ENCODE assay signal across 9 mouse cellular contexts in the genomic region with DNA sequence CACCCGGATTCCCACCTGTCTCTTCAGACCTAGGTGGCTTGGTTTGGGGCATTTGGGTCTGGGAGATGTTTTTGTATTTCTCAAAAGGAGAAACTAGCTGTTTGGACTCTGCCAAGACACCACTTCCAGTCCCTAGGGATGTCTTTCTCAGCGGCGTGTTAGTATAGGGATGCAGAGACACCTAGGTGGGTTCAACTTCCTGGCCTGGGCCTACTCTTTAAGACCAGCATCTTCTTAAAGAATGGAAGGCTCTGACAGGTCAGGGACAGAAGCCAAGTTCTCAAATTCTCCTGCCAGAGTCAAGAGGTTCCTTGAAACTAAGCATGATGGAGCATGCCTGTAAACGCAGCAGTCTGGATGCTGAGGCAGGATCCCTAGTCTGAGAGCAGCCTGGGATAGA. TPM values are rescaled to one million over a fixed set of nuclear protein-coding genes. Genes with fewer than 3 reads are reported as not detected.
DNase-seq lines count a peak whose midpoint lies in the region; ATAC-seq and TF ChIP-seq lines count a peak whose summit lies in the region.
"Had no signal": no experiment of that assay in that cellular context is flagged by ENCODE, and none has a peak within 500 bp of the region (broad histone marks: within the 10 kb centered on the region; RNA-seq: fewer than 3 reads in every experiment).

No protein-coding gene starts in this region.

- no peak overlapping the region; the same call in 1 of the 2 replicates for H3K27ac ChIP-seq in heart, adult 2 months
- H3K27ac ChIP-seq in forebrain, embryonic 16.5 days (ENCODE audit: low read length) = peak overlapping the region; percentile 95
- no peak overlapping the region for H3K27ac ChIP-seq in liver, embryonic 14.5 days

- H3K79me2 ChIP-seq in heart, adult 2 months (replicated peaks; ENCODE audit: control insufficient read depth, insufficient read depth, low read length) = no peaks in the 10 kb centered on the region; the same call in 1 of the 2 replicates

- H3K9me3 ChIP-seq in E14TG2a.4 (ENCODE audit: low read length) = no peaks in the 10 kb centered on the region
- H3K9me3 ChIP-seq in forebrain, embryonic 16.5 days (ENCODE audit: control insufficient read depth, low read length) = no peaks in the 10 kb centered on the region
- no peaks in the 10 kb centered on the region for H3K9me3 ChIP-seq in liver, embryonic 14.5 days (ENCODE audit: control insufficient read depth, low read length)

- H3K4me1 ChIP-seq in heart, adult 2 months (ENCODE audit: control insufficient read depth, insufficient read depth, low read length) = peaks cover 3% of the 10 kb centered on the region; the same call in 1 of the 2 replicates
- peaks cover 30% of the 10 kb centered on the region for H3K4me1 ChIP-seq in E14TG2a.4 (replicated peaks; ENCODE audit: low read depth, low read length)
- H3K4me1 ChIP-seq in forebrain, embryonic 16.5 days (replicated peaks; ENCODE audit: control insufficient read depth, insufficient read depth, low read length) = peaks cover 42% of the 10 kb centered on the region
- H3K4me1 ChIP-seq in liver, embryonic 14.5 days (replicated peaks; ENCODE audit: control insufficient read depth in 2 of 2, insufficient read depth in 2 of 2, low read length in 1 of 2) = peaks cover 3 to 7% of the 10 kb centered on the region in 2 experiments; a peak in 3 of 4 replicates

- DNase-seq in heart, adult 2 months = no peak
- no peak for DNase-seq in heart, postnatal 14 days
- DNase-seq in liver, embryonic 14.5 days (ENCODE audit: low read depth in 3 of 3, low spot score in 3 of 3) = no peak
- no peak for DNase-seq in layer of hippocampus, adult 8-10 months (ENCODE audit: low spot score in 2 of 2)
- DNase-seq in embryo, embryonic 9.5 days (ENCODE audit: extremely low spot score) = no peak
- DNase-seq in adrenal gland, postnatal 14 days = no peak
- DNase-seq: layer of hippocampus, adult 9-11 months had no signal

- no peaks in the 10 kb centered on the region for H3K27me3 ChIP-seq in heart, adult 2 months (ENCODE audit: control insufficient read depth, insufficient read depth, low read length)
- H3K27me3 ChIP-seq in E14TG2a.4 (ENCODE audit: insufficient read depth, low read length) = peaks cover 28% of the 10 kb centered on the region
- H3K27me3 ChIP-seq in forebrain, embryonic 16.5 days (replicated peaks; ENCODE audit: control insufficient read depth, insufficient read depth, low read length) = no peaks in the 10 kb centered on the region
- no peaks in the 10 kb centered on the region for H3K27me3 ChIP-seq in liver, embryonic 14.5 days (ENCODE audit: control insufficient read depth, insufficient read depth, low read length)

- TF ChIP-seq EP300 in heart, adult 2 months (IDR thresholded peaks at IDR 0.05; ENCODE audit: insufficient read depth, low read depth, low read length) = no peak
- TF ChIP-seq EP300 in liver, embryonic 14.5 days (IDR thresholded peaks at IDR 0.05; ENCODE audit: low read depth) = no peak

- no peak for ATAC-seq in forebrain, embryonic 16.5 days
- no peak for ATAC-seq in liver, embryonic 14.5 days (ENCODE audit: insufficient read depth)

- no peak for TF ChIP-seq POLR2A in heart, adult 2 months (IDR thresholded peaks at IDR 0.05; ENCODE audit: insufficient read depth, low read depth, low read length)

- intact Hi-C loops in heart, adult 2 months (cut with DNase I) = no loop called here
- intact Hi-C loops in heart, postnatal 14 days (cut with DNase I) = no loop called here

- peak overlapping the region; percentile 93 for H3K4me2 ChIP-seq in forebrain, embryonic 16.5 days (ENCODE audit: low read length)
- peak overlapping the region; percentile 90 for H3K4me2 ChIP-seq in liver, embryonic 14.5 days (ENCODE audit: low read depth)

- H3K4me3 ChIP-seq in heart, adult 2 months = peak overlapping the region; percentile 96
- H3K4me3 ChIP-seq in E14TG2a.4 (replicated peaks; ENCODE audit: low read length) = peak overlapping the region; percentile 96
- H3K4me3 ChIP-seq in forebrain, embryonic 16.5 days (replicated peaks; ENCODE audit: low read length) = peak overlapping the region; percentile 100
- peak overlapping the region; percentile 66 to 75; a peak in 3 of 4 replicates for H3K4me3 ChIP-seq in liver, embryonic 14.5 days (ENCODE audit: insufficient read depth in 1 of 2, low read depth in 2 of 2, low read length in 2 of 2)

- TF ChIP-seq CTCF in heart, adult 2 months (IDR thresholded peaks at IDR 0.05) = no peak
- no peak for TF ChIP-seq CTCF in E14TG2a.4 (conservative IDR thresholded peaks at IDR 0.05; ENCODE audit: low read length)
- no peak for TF ChIP-seq CTCF in liver, embryonic 14.5 days (IDR thresholded peaks at IDR 0.05; ENCODE audit: low read depth)

- WGBS in heart, adult 2 months = 34% methylated on average over 4 of the region's 4 CpGs
- WGBS in forebrain, embryonic 16.5 days = 59% methylated on average over 4 of the region's 4 CpGs
- 80% methylated on average over 4 of the region's 4 CpGs for WGBS in liver, embryonic 14.5 days (ENCODE audit: insufficient replicate concordance)

- no peak overlapping the region for H3K9ac ChIP-seq in heart, adult 2 months (ENCODE audit: low read depth, low read length)
- H3K9ac ChIP-seq in forebrain, embryonic 16.5 days (replicated peaks; ENCODE audit: low read depth, low read length) = peak overlapping the region; percentile 99
- H3K9ac ChIP-seq in liver, embryonic 14.5 days (replicated peaks) = no peak overlapping the region

- H3K36me3 ChIP-seq in heart, adult 2 months (ENCODE audit: control insufficient read depth, insufficient read depth, low read length) = no peaks in the 10 kb centered on the region; the same call in 1 of the 2 replicates
- peaks cover 23% of the 10 kb centered on the region for H3K36me3 ChIP-seq in E14TG2a.4 (ENCODE audit: insufficient read depth, low read length)
- no peaks in the 10 kb centered on the region for H3K36me3 ChIP-seq in forebrain, embryonic 16.5 days (ENCODE audit: control insufficient read depth, insufficient read depth)
- no peaks in the 10 kb centered on the region; the same call in 1 of the 2 replicates for H3K36me3 ChIP-seq in liver, embryonic 14.5 days (replicated peaks; ENCODE audit: control insufficient read depth, insufficient read depth, low read depth)

RNA-seq across cellular contexts. Expression of a gene that starts 1.9 kb away (rescaled TPM):
- 10 to 100 TPM; 20.1 to 21.0 TPM for total RNA-seq in heart, adult 2 months (2021)
- polyA plus RNA-seq in heart, adult 2 months (2012; rRNA removed) = 30.5 and 32.5 TPM in 2 replicates
- total RNA-seq in heart, postnatal 14 days (2021) = 10 to 100 TPM; 25.7 to 28.0 TPM
- 323 and 336 TPM in 2 replicates for polyA plus RNA-seq in forebrain, embryonic 16.5 days (2015; fragmentation: Nextera tagmentation; extraction: Ambion mirVana)
- polyA plus RNA-seq in liver, embryonic 14.5 days (2012; rRNA removed) = 8.1 and 9.2 TPM in 2 replicates
- 7.2 and 8.5 TPM in 2 replicates for polyA plus RNA-seq in liver, embryonic 14.5 days (2014; fragmentation: Nextera tagmentation; extraction: Ambion mirVana)
- 100 to 1,000 TPM; 251 to 262 (median 254) TPM for total RNA-seq in layer of hippocampus, adult 8-10 months (2022)
- total RNA-seq in adrenal gland, postnatal 14 days (2021) = 41.9 and 57.3 TPM in 2 replicates

RNA-seq across cellular contexts. Expression of a gene that starts 16.0 kb away (rescaled TPM):
- under 1 TPM; 0.73 to 0.82 TPM for total RNA-seq in heart, adult 2 months (2021)
- 0.82 and 1.4 TPM in 2 replicates for polyA plus RNA-seq in heart, adult 2 months (2012; rRNA removed)
- total RNA-seq in heart, postnatal 14 days (2021) = 1 to 10 TPM in 1 of 2 experiments, under 1 TPM in 1; 0.72 to 3.3 TPM
- 0.24 and 0.27 TPM in 2 replicates for polyA plus RNA-seq in forebrain, embryonic 16.5 days (2015; fragmentation: Nextera tagmentation; extraction: Ambion mirVana)
- 11.9 and 12.4 TPM in 2 replicates for polyA plus RNA-seq in liver, embryonic 14.5 days (2012; rRNA removed)
- 8.6 and 9.4 TPM in 2 replicates for polyA plus RNA-seq in liver, embryonic 14.5 days (2014; fragmentation: Nextera tagmentation; extraction: Ambion mirVana)
- under 1 TPM in 2 of 4 experiments, not detected in 2; 0.16 to 0.34 TPM for total RNA-seq in layer of hippocampus, adult 8-10 months (2022)
- 1.1 and 3.9 TPM in 2 replicates for total RNA-seq in adrenal gland, postnatal 14 days (2021)

RNA-seq across cellular contexts. Expression of a gene that starts 19.0 kb away (rescaled TPM):
- total RNA-seq in heart, adult 2 months (2021) = under 1 TPM; 0.97 to 0.98 TPM
- polyA plus RNA-seq in heart, adult 2 months (2012; rRNA removed) = 2.3 and 3.6 TPM in 2 replicates
- total RNA-seq in heart, postnatal 14 days (2021) = under 1 TPM; 0.32 to 0.48 TPM
- 0.24 and 0.48 TPM in 2 replicates for polyA plus RNA-seq in forebrain, embryonic 16.5 days (2015; fragmentation: Nextera tagmentation; extraction: Ambion mirVana)
- 0.01 TPM in 1 of 2 replicates, not detected in the other for polyA plus RNA-seq in liver, embryonic 14.5 days (2012; rRNA removed)
- polyA plus RNA-seq in liver, embryonic 14.5 days (2014; fragmentation: Nextera tagmentation; extraction: Ambion mirVana) = not detected in 2 replicates
- total RNA-seq in layer of hippocampus, adult 8-10 months (2022) = 100 to 1,000 TPM; 184 to 257 (median 204) TPM
- 1.8 and 2.4 TPM in 2 replicates for total RNA-seq in adrenal gland, postnatal 14 days (2021)

RNA-seq across cellular contexts. Expression of a gene that starts 43.4 kb away (rescaled TPM):
- 10 to 100 TPM; 12.2 to 14.4 TPM for total RNA-seq in heart, adult 2 months (2021)
- 12.6 and 21.5 TPM in 2 replicates for polyA plus RNA-seq in heart, adult 2 months (2012; rRNA removed)
- total RNA-seq in heart, postnatal 14 days (2021) = 10 to 100 TPM; 14.5 to 15.5 TPM
- 0.53 and 0.60 TPM in 2 replicates for polyA plus RNA-seq in forebrain, embryonic 16.5 days (2015; fragmentation: Nextera tagmentation; extraction: Ambion mirVana)
- 0.02 TPM in 2 replicates for polyA plus RNA-seq in liver, embryonic 14.5 days (2012; rRNA removed)
- 0.05 and 0.08 TPM in 2 replicates for polyA plus RNA-seq in liver, embryonic 14.5 days (2014; fragmentation: Nextera tagmentation; extraction: Ambion mirVana)
- 1 to 10 TPM; 1.4 to 2.2 (median 1.9) TPM for total RNA-seq in layer of hippocampus, adult 8-10 months (2022)
- 15.1 and 22.0 TPM in 2 replicates for total RNA-seq in adrenal gland, postnatal 14 days (2021)

Comparison
In these comparisons a context has a peak if more than half of its experiments do, and no peak if none do; other contexts are left out.
1. RNA of a gene that starts 19.0 kb away (total RNA-seq): 184 to 257 TPM in layer of hippocampus, adult 8-10 months; 1.8 to 2.4 TPM in adrenal gland, postnatal 14 days, 0.97 to 0.98 TPM in heart, adult 2 months and 0.32 to 0.48 TPM in heart, postnatal 14 days; every median in the first group is over 10 times any median in the second.
2. Peak in every context shown above with its lines, with median percentiles within 50 percentile points of each other: H3K4me3 ChIP-seq.